Comparison of ENCODE assay signal across 28 mouse cellular contexts in the genomic region with DNA sequence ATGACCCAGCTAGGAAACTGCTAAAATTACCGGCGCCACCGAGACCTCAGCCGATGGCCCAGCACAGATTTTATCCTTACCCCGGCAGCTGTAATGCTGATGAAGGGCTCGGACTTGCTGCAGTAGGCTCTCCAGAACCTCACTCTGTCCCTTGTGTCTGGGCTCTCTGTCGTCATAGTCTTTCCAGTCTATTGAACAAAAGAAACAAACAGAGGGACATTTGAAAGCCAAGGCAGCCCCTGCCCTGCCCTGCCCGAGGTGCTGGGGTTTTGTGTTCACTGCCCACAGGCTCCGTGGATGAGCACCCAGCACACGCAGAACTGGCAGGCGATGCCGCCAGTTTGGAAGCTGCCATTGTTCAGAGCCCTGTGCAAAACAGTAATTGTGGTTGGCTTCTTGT.
A peak's percentile ranks its signal among the peaks of the same experiment; 100 is the strongest.
DNase-seq lines count a peak whose midpoint lies in the region; ATAC-seq lines count a peak whose summit lies in the region.
"Had no signal": no experiment of that assay in that cellular context is flagged by ENCODE, and none has a peak within 500 bp of the region (broad histone marks: within the 10 kb centered on the region; RNA-seq: fewer than 3 reads in every experiment).

No protein-coding gene starts in this region.

- no peak for DNase-seq in hindbrain, embryonic 10.5 days (ENCODE audit: low spot score)
- DNase-seq in limb, embryonic 10.5 days (ENCODE audit: low spot score), result no peak
- DNase-seq in embryonic facial prominence, embryonic 10.5 days (ENCODE audit: low spot score), result no peak
- DNase-seq in urinary bladder, postnatal 14 days (ENCODE audit: low spot score), result no peak
- DNase-seq: adrenal gland, postnatal 25 days; cerebellum, adult 18-20 months; cerebellum, postnatal 14 days; gastrocnemius, postnatal 25 days; heart, adult 18-20 months; heart, postnatal 4 days; kidney, adult 11 months; kidney, postnatal 10 days; liver, embryonic 13.5 days; lung, adult 2 months; lung, postnatal 14 days; right cerebral cortex, postnatal 14 days; thymus, postnatal 4 days had no signal

- H3K27me3 ChIP-seq in hindbrain, embryonic 10.5 days (ENCODE audit: insufficient read depth, poor library complexity, severe bottlenecking), result no peaks in the 10 kb centered on the region
- H3K27me3 ChIP-seq in hindbrain, embryonic 13.5 days, result no peaks in the 10 kb centered on the region
- H3K27me3 ChIP-seq in limb, embryonic 15.5 days, result no peaks in the 10 kb centered on the region
- no peaks in the 10 kb centered on the region for H3K27me3 ChIP-seq in limb, embryonic 10.5 days (ENCODE audit: low read depth, poor library complexity, severe bottlenecking)
- no peaks in the 10 kb centered on the region for H3K27me3 ChIP-seq in embryonic facial prominence, embryonic 10.5 days (replicated peaks; ENCODE audit: low read depth, poor library complexity, severe bottlenecking)
- no peaks in the 10 kb centered on the region for H3K27me3 ChIP-seq in embryonic facial prominence, embryonic 15.5 days
- H3K27me3 ChIP-seq: heart, embryonic 12.5 days; hindbrain, embryonic 15.5 days; liver, embryonic 13.5 days; neural tube, embryonic 12.5 days had no signal

- H3K4me2 ChIP-seq in hindbrain, embryonic 13.5 days, result no peak overlapping the region
- H3K4me2 ChIP-seq in limb, embryonic 15.5 days, result no peak overlapping the region
- H3K4me2 ChIP-seq in embryonic facial prominence, embryonic 15.5 days (replicated peaks), result no peak overlapping the region
- H3K4me2 ChIP-seq: heart, embryonic 12.5 days; hindbrain, embryonic 15.5 days; liver, embryonic 13.5 days; neural tube, embryonic 12.5 days had no signal

- WGBS in hindbrain, embryonic 10.5 days, result 58% methylated on average over 12 of the region's 12 CpGs
- WGBS in hindbrain, embryonic 13.5 days, result 50% methylated on average over 12 of the region's 12 CpGs
- 72% methylated on average over 12 of the region's 12 CpGs for WGBS in limb, embryonic 15.5 days
- WGBS in limb, embryonic 10.5 days, result 79% methylated on average over 12 of the region's 12 CpGs
- 58% methylated on average over 12 of the region's 12 CpGs for WGBS in embryonic facial prominence, embryonic 10.5 days
- 54% methylated on average over 12 of the region's 12 CpGs for WGBS in embryonic facial prominence, embryonic 15.5 days

- peaks cover 6% of the 10 kb centered on the region for H3K4me1 ChIP-seq in hindbrain, embryonic 10.5 days (replicated peaks)
- peaks cover under 1% of the 10 kb centered on the region; the same call in 1 of the 2 replicates for H3K4me1 ChIP-seq in hindbrain, embryonic 13.5 days (replicated peaks)
- H3K4me1 ChIP-seq in limb, embryonic 15.5 days, result peaks cover 28% of the 10 kb centered on the region
- no peaks in the 10 kb centered on the region for H3K4me1 ChIP-seq in limb, embryonic 10.5 days
- H3K4me1 ChIP-seq in embryonic facial prominence, embryonic 10.5 days, result peaks cover 17% of the 10 kb centered on the region
- H3K4me1 ChIP-seq in embryonic facial prominence, embryonic 15.5 days, result 0 out of 2 replicates have a peak, but pooled peaks cover 10% of the 10 kb centered on the region
- H3K4me1 ChIP-seq: hindbrain, embryonic 15.5 days; liver, embryonic 13.5 days; neural tube, embryonic 12.5 days had no signal

- H3K36me3 ChIP-seq in hindbrain, embryonic 10.5 days, result no peaks in the 10 kb centered on the region
- no peaks in the 10 kb centered on the region for H3K36me3 ChIP-seq in hindbrain, embryonic 13.5 days
- no peaks in the 10 kb centered on the region for H3K36me3 ChIP-seq in limb, embryonic 15.5 days
- H3K36me3 ChIP-seq in limb, embryonic 10.5 days, result no peaks in the 10 kb centered on the region
- H3K36me3 ChIP-seq in embryonic facial prominence, embryonic 10.5 days (replicated peaks), result no peaks in the 10 kb centered on the region
- no peaks in the 10 kb centered on the region for H3K36me3 ChIP-seq in embryonic facial prominence, embryonic 15.5 days
- H3K36me3 ChIP-seq: heart, embryonic 12.5 days; hindbrain, embryonic 15.5 days; liver, embryonic 13.5 days; neural tube, embryonic 12.5 days had no signal

- H3K9me3 ChIP-seq in hindbrain, embryonic 10.5 days, result no peaks in the 10 kb centered on the region
- no peaks in the 10 kb centered on the region for H3K9me3 ChIP-seq in hindbrain, embryonic 13.5 days
- no peaks in the 10 kb centered on the region for H3K9me3 ChIP-seq in limb, embryonic 15.5 days
- no peaks in the 10 kb centered on the region for H3K9me3 ChIP-seq in limb, embryonic 10.5 days (replicated peaks)
- H3K9me3 ChIP-seq in embryonic facial prominence, embryonic 10.5 days, result no peaks in the 10 kb centered on the region
- H3K9me3 ChIP-seq in embryonic facial prominence, embryonic 15.5 days (replicated peaks), result no peaks in the 10 kb centered on the region
- H3K9me3 ChIP-seq: heart, embryonic 12.5 days; hindbrain, embryonic 15.5 days; liver, embryonic 13.5 days; neural tube, embryonic 12.5 days had no signal

- no peak overlapping the region for H3K9ac ChIP-seq in hindbrain, embryonic 13.5 days
- H3K9ac ChIP-seq in limb, embryonic 15.5 days, result no peak overlapping the region
- H3K9ac ChIP-seq in embryonic facial prominence, embryonic 15.5 days, result no peak overlapping the region
- H3K9ac ChIP-seq: heart, embryonic 12.5 days; hindbrain, embryonic 15.5 days; liver, embryonic 13.5 days; neural tube, embryonic 12.5 days had no signal

- H3K27ac ChIP-seq in hindbrain, embryonic 10.5 days, result peak overlapping the region; percentile 59
- no peak overlapping the region for H3K27ac ChIP-seq in hindbrain, embryonic 13.5 days
- H3K27ac ChIP-seq in limb, embryonic 15.5 days, result peak overlapping the region; percentile 57; the same call in 1 of the 2 replicates
- H3K27ac ChIP-seq in limb, embryonic 10.5 days, result no peak overlapping the region
- 0 out of 2 replicates have a peak overlapping the region, but pooled peaks have one; percentile 26 for H3K27ac ChIP-seq in embryonic facial prominence, embryonic 10.5 days (replicated peaks)
- 0 out of 2 replicates have a peak overlapping the region, but pooled peaks have one; percentile 17 for H3K27ac ChIP-seq in embryonic facial prominence, embryonic 15.5 days (replicated peaks)
- H3K27ac ChIP-seq: hindbrain, embryonic 15.5 days; liver, embryonic 13.5 days; neural tube, embryonic 12.5 days had no signal

- ATAC-seq in hindbrain, embryonic 13.5 days (ENCODE audit: low FRiP score), result no peak
- ATAC-seq in limb, embryonic 15.5 days (ENCODE audit: insufficient number of reproducible peaks, low FRiP score, low TSS enrichment, low read depth), result no peak
- ATAC-seq in embryonic facial prominence, embryonic 15.5 days (ENCODE audit: insufficient number of reproducible peaks, low FRiP score, low TSS enrichment, low read depth), result no peak
- ATAC-seq: CD4-positive, CD25-positive, alpha-beta regulatory T cell, adult 4 months; inflammation-experienced regulatory T-cells, adult 6 months; midbrain, embryonic 16.5 days had no signal

- H3K4me3 ChIP-seq in hindbrain, embryonic 10.5 days, result no peak overlapping the region
- H3K4me3 ChIP-seq in hindbrain, embryonic 13.5 days, result no peak overlapping the region
- no peak overlapping the region for H3K4me3 ChIP-seq in limb, embryonic 15.5 days
- H3K4me3 ChIP-seq in limb, embryonic 10.5 days, result no peak overlapping the region
- H3K4me3 ChIP-seq in embryonic facial prominence, embryonic 10.5 days, result no peak overlapping the region
- no peak overlapping the region for H3K4me3 ChIP-seq in embryonic facial prominence, embryonic 15.5 days (replicated peaks)
- H3K4me3 ChIP-seq: erythroblast, embryonic 14.5 days; heart, embryonic 12.5 days; hindbrain, embryonic 15.5 days; liver, embryonic 13.5 days; myocyte; neural tube, embryonic 12.5 days had no signal

Comparison
In these comparisons a context has a peak if more than half of its experiments do, and no peak if none do; other contexts are left out.
1. H3K27ac ChIP-seq: peak in hindbrain, embryonic 10.5 days (single experiment), limb, embryonic 15.5 days (single experiment), embryonic facial prominence, embryonic 10.5 days (single experiment) and embryonic facial prominence, embryonic 15.5 days (single experiment); none in hindbrain, embryonic 13.5 days (single experiment) and limb, embryonic 10.5 days (single experiment).